Mouse (Mus musculus) G1E (cell line): ENCODE measurements around the gene Siglec1.

Experiments used
- CTCF ChIP-seq: IDR thresholded peaks from 2 replicates; pipeline ENCODE4 v1.5.1; 2012; ENCODE audit warnings: low read depth, low read length, inconsistent platforms, mixed read lengths
- GATA1 ChIP-seq: IDR thresholded peaks from 2 replicates; pipeline ENCODE4 v1.6.1; 2012; ENCODE audit warnings: borderline replicate concordance, low read length, inconsistent platforms, mixed read lengths

GRCm38 (mm10) chr2:131096101-131096795 is 9.7 kb upstream of the Siglec1 start:
- TF ChIP-seq GATA1: no peak
- TF ChIP-seq CTCF: no peak
